Mouse (Mus musculus) macrophage (primary cell): ENCODE measurements around the gene Duoxa2. TPM values are rescaled to one million over a fixed set of nuclear protein-coding genes. Genes with fewer than 3 reads are reported as not detected.

Experiments
- H3K27ac ChIP-seq: fragments of 350-480 bp; formaldehyde crosslinking; 2 replicates; pipeline ENCODE4 v1.9.0; 2021
- H3K36me3 ChIP-seq: fragments of 350-480 bp; formaldehyde crosslinking; 2 replicates; pipeline ENCODE4 v1.9.0; 2021; ENCODE audit errors: inconsistent target
- H3K4me3 ChIP-seq: fragments of 350-480 bp; formaldehyde crosslinking; 2 replicates; pipeline ENCODE4 v1.9.0; 2021; ENCODE audit errors: inconsistent target
- H3K79me2 ChIP-seq: fragments of 350-480 bp; formaldehyde crosslinking; 2 replicates; pipeline ENCODE4 v1.9.0; 2021; ENCODE audit errors: inconsistent target
- WGBS: methylation state at CpG from one replicate; pipeline ENCODE4 v1.1.7; 2026; ENCODE audit warnings: inconsistent platforms; ENCODE audit not compliant: missing documents; 5-methylcytosine and 5-hydroxymethylcytosine counted together
- polyA plus RNA-seq: library from polyadenylated mRNA; stranded (reverse); fragments of 250-400 nt; gene quantifications from 3 replicates; pipeline ENCODE4 v1.2.4, GENCODE M21; 2018; ENCODE audit warnings: inconsistent platforms
- total RNA-seq, 78 experiments: library from RNA; depleted of rRNA; stranded (reverse); fragments of 250-400 nt; gene quantifications; 1 replicate in 9 of 78; 2 replicates in 24 of 78; 3 replicates in 43 of 78; 4 replicates in 2 of 78; pipeline ENCODE4 v1.2.4; 2018; ENCODE audit warnings: inconsistent platforms in 56 of 78

Duoxa2 gene
- not detected for total RNA-seq (2018; cell fraction: chromatin; rRNA removed)
- not detected for total RNA-seq (2018; cell fraction: cytosol; rRNA removed)
- not detected for total RNA-seq (2018; cell fraction: nucleus; rRNA removed)
- polyA plus RNA-seq: not detected in 3 replicates

- Histone ChIP-seq H3K4me3 (no peak within 1 kb of the TSS), H3K27ac (no peak within 1 kb of the TSS), H3K36me3 (no peaks in the 10 kb centered on the region), H3K79me2 (no peaks in the 10 kb centered on the region)
- 5% methylated on average over 43 of the region's 43 CpGs for WGBS
These were observed at the start of gene Duoxa2 for GRCm38 (mm10) chr2:122298596-122299490. Gene Duoxa2 (plus strand): TSS chr2:122298900.

DNA sequence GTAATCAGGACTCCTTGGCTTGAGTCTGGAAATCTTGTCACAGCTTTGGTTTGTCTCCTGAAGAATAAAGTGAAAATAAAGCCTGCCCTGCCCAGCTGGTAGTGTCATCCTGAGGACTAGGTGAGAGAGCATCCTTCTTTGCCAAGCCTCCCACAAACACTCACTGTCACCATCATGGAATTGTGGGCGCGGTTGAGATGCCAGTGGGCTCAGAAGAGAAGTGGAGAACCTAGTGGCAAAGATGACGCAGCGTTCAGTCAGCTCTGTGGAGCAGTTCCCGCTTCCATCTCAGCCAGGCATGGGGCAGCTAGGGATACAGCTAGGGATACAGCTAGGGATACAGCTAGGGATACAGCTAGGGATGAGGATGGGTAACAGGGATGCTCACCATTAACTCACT is 42.7 kb upstream of the Duoxa2 start:
- Histone ChIP-seq H3K27ac (no peak overlapping the region), H3K36me3 (peaks cover 53% of the 10 kb centered on the region), H3K79me2 (no peaks in the 10 kb centered on the region), H3K4me3 (no peak overlapping the region)
- WGBS: 96% methylated on average over 5 of the region's 5 CpGs

GRCm38 (mm10) chr2:122260729-122261128 is 38.0 kb upstream of the Duoxa2 start:
- 97% methylated on average over 5 of the region's 5 CpGs for WGBS
- H3K36me3 ChIP-seq: peaks cover 56% of the 10 kb centered on the region
- no peak overlapping the region for H3K27ac ChIP-seq
- H3K4me3 ChIP-seq: no peak overlapping the region
- no peaks in the 10 kb centered on the region for H3K79me2 ChIP-seq

DNA sequence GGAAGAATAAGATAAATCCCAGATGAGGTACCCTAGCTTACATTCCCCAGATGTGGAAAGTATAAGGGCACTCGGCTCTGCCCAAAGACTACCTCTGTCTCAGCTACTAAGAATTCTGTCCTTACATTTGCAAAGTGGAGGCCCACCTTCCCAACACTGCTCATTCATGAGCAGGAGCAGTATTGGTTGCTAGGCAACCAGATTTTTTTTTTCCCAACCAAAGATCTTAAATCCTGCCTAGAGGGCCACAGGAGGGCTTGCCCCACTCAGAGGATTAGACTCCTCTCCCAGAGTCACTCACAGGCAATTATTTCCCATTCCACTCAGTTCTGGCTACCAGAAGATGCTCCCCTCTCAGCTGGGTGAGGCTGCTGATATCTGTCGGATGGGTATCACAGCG is 34.0 kb upstream of the Duoxa2 start:
- H3K4me3 ChIP-seq: no peak overlapping the region
- peaks cover 26% of the 10 kb centered on the region; the same call in 1 of the 2 replicates for H3K36me3 ChIP-seq
- 100% methylated on average over 3 of the region's 3 CpGs for WGBS
- H3K27ac ChIP-seq: no peak overlapping the region
- no peaks in the 10 kb centered on the region for H3K79me2 ChIP-seq

DNA sequence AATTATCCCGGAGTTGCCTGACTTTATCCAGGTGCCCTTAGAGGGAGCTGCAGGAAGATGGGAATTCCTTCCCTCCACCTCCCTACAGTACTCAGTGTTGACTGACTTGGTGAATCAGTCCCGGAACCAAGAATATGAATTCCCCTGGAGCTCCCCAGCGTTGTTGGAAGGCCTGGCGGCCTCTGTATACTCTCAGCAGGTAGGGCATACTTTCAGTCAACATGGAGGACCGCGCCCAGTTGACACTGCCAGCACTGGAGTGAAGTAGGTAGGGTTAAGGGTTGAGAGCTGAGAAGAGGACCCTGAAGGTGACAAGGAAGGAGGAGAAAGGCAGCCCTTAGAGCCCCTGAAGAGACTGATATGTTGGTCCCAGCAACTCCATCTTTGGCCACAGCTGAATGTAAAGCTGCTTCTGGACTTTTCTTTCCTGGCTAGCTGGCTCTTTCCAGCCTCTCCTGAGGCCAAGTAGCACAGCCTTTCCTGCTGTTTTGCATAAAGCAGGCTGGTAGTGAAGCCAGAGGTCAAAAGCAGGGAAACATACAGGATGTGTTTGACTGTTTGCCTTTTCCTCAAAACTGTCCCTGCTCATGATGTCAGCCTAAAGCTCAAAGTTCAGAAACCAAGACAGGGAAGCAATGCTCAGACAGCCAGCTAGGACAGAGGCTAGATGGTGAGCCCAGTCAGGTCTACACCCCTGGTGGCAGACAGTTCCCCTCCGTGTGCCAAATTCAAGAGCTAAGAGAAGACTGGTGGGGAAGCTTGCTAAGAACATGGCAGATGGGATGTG is 32.1 kb upstream of the Duoxa2 start:
- WGBS: 93% methylated on average over 7 of the region's 7 CpGs
- H3K27ac ChIP-seq: no peak overlapping the region
- H3K79me2 ChIP-seq: no peaks in the 10 kb centered on the region
- H3K4me3 ChIP-seq: no peak overlapping the region
- peaks cover 9% of the 10 kb centered on the region; the same call in 1 of the 2 replicates for H3K36me3 ChIP-seq

GRCm38 (mm10) chr2:122278769-122279168 is 19.9 kb upstream of the Duoxa2 start:
- Histone ChIP-seq H3K27ac (no peak overlapping the region), H3K4me3 (no peak overlapping the region), H3K36me3 (no peaks in the 10 kb centered on the region), H3K79me2 (no peaks in the 10 kb centered on the region)
- WGBS: 93% methylated on average over 3 of the region's 3 CpGs

DNA sequence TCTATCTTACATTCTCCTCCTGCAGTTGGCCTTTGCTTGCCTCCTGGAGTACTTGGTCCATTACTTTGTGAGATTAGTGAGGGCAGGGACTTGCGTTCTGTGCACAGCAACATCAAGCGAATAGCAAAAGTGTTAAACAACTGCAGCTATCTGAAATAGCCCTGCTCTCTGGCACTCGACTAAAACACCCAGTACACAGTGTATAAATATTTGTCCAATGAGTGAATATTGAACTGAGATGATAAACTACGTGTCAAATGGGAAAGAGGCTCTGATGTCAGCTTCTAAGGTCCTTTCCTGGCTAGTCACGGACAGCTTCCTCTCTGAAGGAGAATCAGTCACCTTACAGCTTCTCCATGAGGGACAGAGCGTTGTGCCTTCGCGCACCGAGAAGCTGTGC is 14.6 kb upstream of the Duoxa2 start:
- no peaks in the 10 kb centered on the region for H3K79me2 ChIP-seq
- H3K27ac ChIP-seq: no peak overlapping the region
- no peaks in the 10 kb centered on the region for H3K36me3 ChIP-seq
- 93% methylated on average over 9 of the region's 9 CpGs for WGBS
- H3K4me3 ChIP-seq: no peak overlapping the region

DNA sequence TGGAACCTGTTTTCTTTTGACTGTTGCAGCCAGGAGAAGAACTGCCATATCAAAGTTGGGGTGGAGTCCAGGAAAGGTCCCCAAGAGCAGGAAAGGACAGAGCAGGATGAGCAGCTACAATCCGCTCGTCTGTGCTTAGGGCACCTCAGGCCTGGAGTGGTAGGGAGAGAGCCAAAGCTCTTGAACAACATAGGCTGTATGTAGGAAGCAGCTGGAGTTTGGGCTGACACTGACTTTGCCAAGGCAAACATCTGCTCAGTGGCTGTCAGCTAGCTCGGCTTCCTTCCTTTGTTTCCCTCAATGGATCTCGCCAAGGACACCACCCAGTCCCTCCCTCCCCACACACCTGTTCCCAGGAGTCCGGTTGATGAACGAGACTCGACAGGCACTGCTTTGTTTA is 12.6 kb upstream of the Duoxa2 start:
- H3K36me3 ChIP-seq: no peaks in the 10 kb centered on the region
- no peaks in the 10 kb centered on the region for H3K79me2 ChIP-seq
- H3K4me3 ChIP-seq: no peak overlapping the region
- WGBS: 77% methylated on average over 7 of the region's 7 CpGs
- no peak overlapping the region for H3K27ac ChIP-seq

DNA sequence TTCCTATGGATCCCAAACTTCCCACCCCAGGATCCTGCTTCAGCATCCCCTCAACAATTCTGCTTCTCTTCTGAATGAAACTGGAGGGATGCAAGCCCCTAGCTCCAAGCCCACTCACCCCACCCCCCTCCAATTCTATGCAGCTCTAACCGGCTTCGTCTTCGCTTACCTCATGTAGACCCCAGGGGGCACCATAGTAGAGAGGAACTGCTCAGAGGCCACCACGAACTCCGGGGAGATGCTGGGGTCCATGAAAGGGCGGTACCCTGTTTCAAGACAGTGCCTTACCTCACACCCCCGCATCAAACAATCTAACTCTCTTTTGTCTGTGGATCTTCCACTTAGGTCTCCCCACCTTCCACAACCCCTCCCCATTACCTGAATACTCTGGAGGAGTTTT is 3.8 kb upstream of the Duoxa2 start:
- Histone ChIP-seq H3K36me3 (no peaks in the 10 kb centered on the region), H3K27ac (no peak overlapping the region), H3K4me3 (no peak overlapping the region), H3K79me2 (no peaks in the 10 kb centered on the region)
- 5% methylated on average over 4 of the region's 7 CpGs for WGBS

DNA sequence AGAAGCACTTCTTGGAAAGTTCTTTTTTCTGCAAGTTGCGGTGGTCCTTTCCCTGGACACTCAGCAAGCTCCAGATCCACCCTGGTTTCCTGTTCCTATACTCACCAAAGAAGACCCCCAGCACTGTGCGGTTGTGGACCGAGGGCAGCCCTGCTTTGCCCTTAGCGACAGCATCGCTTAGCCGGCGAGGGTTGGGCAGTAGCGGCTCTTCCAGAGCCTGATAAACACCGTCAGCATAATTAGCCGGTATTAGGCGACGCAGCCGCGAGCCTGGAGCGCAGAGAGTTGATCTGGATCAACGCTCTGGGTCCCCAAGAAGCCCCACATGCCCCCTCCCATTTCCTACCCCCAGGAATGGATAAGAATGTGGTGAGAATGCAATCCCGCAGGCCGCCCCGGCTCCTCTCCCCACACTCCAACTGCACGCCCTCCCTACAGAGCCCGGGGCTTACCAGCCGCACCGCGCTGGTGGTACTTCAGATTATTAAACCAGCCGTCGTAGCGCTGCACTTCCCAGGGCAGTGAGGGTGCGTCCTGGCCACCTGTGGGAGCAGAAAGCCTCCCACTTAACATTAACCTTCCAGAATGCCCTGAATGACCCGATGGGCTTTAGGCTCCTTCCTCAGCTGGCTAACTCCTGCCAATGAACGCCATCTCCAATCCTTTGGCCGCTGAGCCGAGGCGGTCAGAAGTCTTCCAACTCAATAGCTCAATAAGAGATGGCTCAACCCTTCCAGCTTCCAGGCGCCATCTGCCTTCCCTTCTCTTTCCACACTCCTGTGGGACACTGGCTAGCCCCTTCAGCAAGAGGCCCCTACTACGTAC is 1.2 kb upstream of the Duoxa2 start:
- Histone ChIP-seq H3K27ac (no peak overlapping the region), H3K79me2 (no peaks in the 10 kb centered on the region), H3K4me3 (no peak overlapping the region), H3K36me3 (no peaks in the 10 kb centered on the region)
- 4% methylated on average over 35 of the region's 35 CpGs for WGBS

DNA sequence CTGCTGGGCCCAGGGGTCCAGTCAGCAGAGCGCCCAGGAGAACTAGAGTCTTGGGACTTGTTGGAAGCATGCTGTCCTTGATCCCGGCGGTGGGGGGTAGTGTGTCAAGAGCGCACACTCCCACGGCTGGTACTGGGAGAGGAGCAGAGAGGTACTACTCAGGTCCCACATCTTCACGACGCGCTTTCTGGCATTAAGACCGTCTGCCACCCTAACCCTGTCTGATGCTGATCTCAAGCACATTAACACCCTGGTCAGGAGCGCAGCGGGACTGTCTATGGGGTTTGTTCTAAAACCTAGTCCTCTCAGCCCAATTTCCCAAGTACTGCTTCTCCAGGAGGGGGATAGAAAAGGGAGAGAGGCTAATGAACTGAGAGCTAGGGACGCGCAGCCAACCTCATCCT is 602 bp upstream of the Duoxa2 start, which contains the start of gene Duox2:
TSS of gene Duox2 (minus strand) at position 354 of the 404 bp plus-strand sequence.
- Histone ChIP-seq H3K36me3 (no peaks in the 10 kb centered on the region), H3K4me3 (no peak within 1 kb of the TSS), H3K27ac (no peak within 1 kb of the TSS), H3K79me2 (no peaks in the 10 kb centered on the region)
- WGBS: 12% methylated on average over 13 of the region's 13 CpGs

GRCm38 (mm10) chr2:122299911-122300655 is 1.4 kb downstream of the Duoxa2 start:
- Histone ChIP-seq H3K27ac (no peak overlapping the region), H3K36me3 (no peaks in the 10 kb centered on the region), H3K79me2 (no peaks in the 10 kb centered on the region), H3K4me3 (no peak overlapping the region)
- WGBS: 21% methylated on average over 14 of the region's 14 CpGs

DNA sequence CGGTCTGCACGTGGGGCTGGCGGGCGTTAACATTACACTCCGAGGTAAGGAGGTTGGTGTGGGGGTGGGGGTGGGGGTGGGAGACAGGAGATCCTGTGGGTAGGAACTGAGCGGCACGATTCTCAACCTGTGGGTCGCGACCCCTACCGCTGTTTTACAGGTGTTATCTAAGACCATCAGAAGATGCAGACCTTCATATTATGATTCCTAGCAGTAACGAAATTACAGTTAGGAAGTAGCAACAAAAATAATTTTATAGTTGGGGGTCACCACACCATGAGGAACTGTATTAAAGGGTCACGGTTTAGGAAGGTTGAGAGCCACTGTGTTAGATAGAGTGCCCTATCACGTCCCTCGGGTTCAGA is 1.9 kb downstream of the Duoxa2 start:
- WGBS: 11% methylated on average over 14 of the region's 14 CpGs
- Histone ChIP-seq H3K79me2 (no peaks in the 10 kb centered on the region), H3K36me3 (no peaks in the 10 kb centered on the region), H3K4me3 (no peak overlapping the region), H3K27ac (no peak overlapping the region)
